Mouse (Mus musculus) cerebral cortex, adult 2 months (tissue): ENCODE data around the gene Prox2.

ENCODE experiments used
- WGBS: fragments of 180-500 bp; shearing (Covaris S2); methylation state at CpG from one replicate; pipeline ENCODE4 v1.1.7; 2018; 5-methylcytosine and 5-hydroxymethylcytosine counted together

The Prox2 gene

GRCm38 (mm10) chr12:85131361-85131760 lies 20.8 kb upstream of the Prox2 start:
- 74% methylated on average over 6 of the region's 6 CpGs for WGBS

- WGBS, result 81% methylated on average over 9 of the region's 9 CpGs
Measured at GRCm38 (mm10) chr12:85129426-85129978, 18.9 kb upstream of the Prox2 start.

- WGBS, result 35% methylated on average over 8 of the region's 8 CpGs
Measured at GRCm38 (mm10) chr12:85126986-85127603, 16.5 kb upstream of the Prox2 start.

- 91% methylated on average over 5 of the region's 5 CpGs for WGBS
Measured at GRCm38 (mm10) chr12:85124751-85125150, 14.2 kb upstream of the Prox2 start.

GRCm38 (mm10) chr12:85123645-85124044 lies 13.1 kb upstream of the Prox2 start:
- WGBS, result 84% methylated on average over 11 of the region's 11 CpGs

GRCm38 (mm10) chr12:85123108-85123530 lies 12.6 kb upstream of the Prox2 start:
- WGBS, result 83% methylated on average over 9 of the region's 9 CpGs

- 40% methylated on average over 9 of the region's 9 CpGs for WGBS
Measured at GRCm38 (mm10) chr12:85121806-85122459, 11.4 kb upstream of the Prox2 start.

- 53% methylated on average over 7 of the region's 7 CpGs for WGBS
Measured at GRCm38 (mm10) chr12:85115678-85116077, 5.1 kb upstream of the Prox2 start.

GRCm38 (mm10) chr12:85113917-85114316 lies 3.4 kb upstream of the Prox2 start:
- 91% methylated on average over 3 of the region's 3 CpGs for WGBS

- 90% methylated on average over 3 of the region's 3 CpGs for WGBS
Measured at GRCm38 (mm10) chr12:85113337-85113736, 2.8 kb upstream of the Prox2 start.

GRCm38 (mm10) chr12:85112550-85113251 lies 2.1 kb upstream of the Prox2 start:
- 78% methylated on average over 7 of the region's 7 CpGs for WGBS

GRCm38 (mm10) chr12:85110011-85110697 lies 405 bp downstream of the Prox2 start:
- 10% methylated on average over 18 of the region's 18 CpGs for WGBS

- 55% methylated on average over 4 of the region's 4 CpGs for WGBS
Measured at GRCm38 (mm10) chr12:85109426-85109825, 1.1 kb downstream of the Prox2 start.

- 55% methylated on average over 3 of the region's 3 CpGs for WGBS
Measured at GRCm38 (mm10) chr12:85108643-85109042, 1.9 kb downstream of the Prox2 start.

GRCm38 (mm10) chr12:85106292-85106691 lies 4.3 kb downstream of the Prox2 start:
- WGBS, result 29% methylated on average over 8 of the region's 8 CpGs

GRCm38 (mm10) chr12:85104789-85105188 lies 5.8 kb downstream of the Prox2 start:
- WGBS, result 87% methylated on average over 8 of the region's 8 CpGs

GRCm38 (mm10) chr12:85103096-85103495 lies 7.5 kb downstream of the Prox2 start:
- WGBS, result 90% methylated on average over 8 of the region's 8 CpGs

- WGBS, result 76% methylated on average over 5 of the region's 5 CpGs
Measured at GRCm38 (mm10) chr12:85101521-85102106, 8.9 kb downstream of the Prox2 start.

GRCm38 (mm10) chr12:85101001-85101400 lies 9.6 kb downstream of the Prox2 start:
- 65% methylated on average over 14 of the region's 14 CpGs for WGBS

- 73% methylated on average over 7 of the region's 7 CpGs for WGBS
Measured at GRCm38 (mm10) chr12:85095859-85096258, 14.7 kb downstream of the Prox2 start.

- 78% methylated on average over 11 of the region's 11 CpGs for WGBS
Measured at GRCm38 (mm10) chr12:85095146-85095545, 15.4 kb downstream of the Prox2 start.

- 78% methylated on average over 10 of the region's 10 CpGs for WGBS
Measured at GRCm38 (mm10) chr12:85094706-85095105, 15.9 kb downstream of the Prox2 start.
